Mouse (Mus musculus) adrenal gland, adult 2 months (tissue): ENCODE measurements around the gene Sntn. TPM values are rescaled to one million over a fixed set of nuclear protein-coding genes. Genes with fewer than 3 reads are reported as not detected.

Source experiments
- DNase-seq: peaks from one replicate; pipeline ENCODE4 v3.0.0; 2021
- long read RNA-seq: library from polyadenylated mRNA; stranded (forward); transcript quantifications from one replicate; pipeline ENCODE4 v2.0.0, GENCODE M21; 2021
- polyA plus RNA-seq: library from polyadenylated mRNA; depleted of rRNA; stranded (reverse); fragments of >200 nt; gene quantifications from 2 replicates; pipeline ENCODE4 v1.2.3, GENCODE M21; 2012; rRNA removed
- total RNA-seq, 2 experiments: library from RNA; stranded (reverse); gene quantifications; 2 replicates each; pipeline ENCODE4 v1.2.3; 2021

Sntn gene
- total RNA-seq (not detected), polyA plus RNA-seq (not detected in 2 replicates)
- long read RNA-seq, result 0 reads

GRCm38 (mm10) chr14:13670576-13670975 is at the start of gene Sntn:
TSS of gene Sntn (plus strand) at chr14:13670876.
- no peak for DNase-seq

GRCm38 (mm10) chr14:13649865-13650264 is 20.8 kb upstream of the Sntn start:
- no peak for DNase-seq

- no peak for DNase-seq
Observed at GRCm38 (mm10) chr14:13651039-13651438, 19.6 kb upstream of the Sntn start.

GRCm38 (mm10) chr14:13651541-13652298 is 19.0 kb upstream of the Sntn start:
- no peak for DNase-seq

GRCm38 (mm10) chr14:13686716-13687115 is 16.0 kb downstream of the Sntn start:
- DNase-seq, result no peak

GRCm38 (mm10) chr14:13690426-13690825 is 19.8 kb downstream of the Sntn start:
- DNase-seq, result no peak

GRCm38 (mm10) chr14:13732263-13732662 is 61.6 kb downstream of the Sntn start:
- no peak for DNase-seq

Other genes with a start within 250 kb of the Sntn start
- not detected for gene Gm281, start 243.6 kb downstream of the Sntn start, total RNA-seq
- not detected in 2 replicates for gene Gm281, start 243.6 kb downstream of the Sntn start, polyA plus RNA-seq